Mouse (Mus musculus): ENCODE data around the gene Rnh1. TPM values are rescaled to one million over a fixed set of nuclear protein-coding genes. Genes with fewer than 3 reads are reported as not detected.

Gene Rnh1
- total and polyA plus RNA-seq, 2 experiments = 106 to 134 TPM

DNA sequence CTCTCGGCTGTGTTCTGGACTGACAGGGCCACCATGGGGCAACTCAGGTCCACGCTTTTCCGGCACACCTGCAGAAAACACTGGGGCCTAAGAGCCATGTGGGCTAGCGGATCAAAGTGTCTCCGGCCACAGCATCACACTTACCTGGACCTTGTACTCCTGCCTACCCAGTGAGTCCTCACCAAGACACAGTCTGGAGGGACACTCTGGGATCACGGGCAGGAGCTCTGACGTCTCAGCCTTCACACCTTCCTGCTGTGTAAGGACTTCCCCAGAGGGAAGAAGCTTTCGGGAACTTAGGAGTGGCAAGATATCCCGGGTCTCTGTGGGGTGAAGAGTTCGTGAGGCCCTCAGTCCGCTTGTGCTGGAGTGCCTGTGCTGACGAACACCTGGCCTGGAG is 37.5 kb upstream of the Rnh1 start:
- H3K9ac ChIP-seq (ENCODE audit: low read depth, low read length) = no peak overlapping the region
- H3K79me2 ChIP-seq (ENCODE audit: control insufficient read depth, insufficient read depth, low read length) = no peaks in the 10 kb centered on the region
- WGBS = 84% methylated on average over 12 of the region's 12 CpGs
- peaks cover 3% of the 10 kb centered on the region; the same call in 1 of the 2 replicates for H3K4me1 ChIP-seq (ENCODE audit: control insufficient read depth, insufficient read depth, low read length)
- no peak overlapping the region for H3K27ac ChIP-seq (replicated peaks; ENCODE audit: insufficient read depth, low read depth, low read length)
- DNase-seq (ENCODE audit: extremely low read depth, low read depth, low spot score) = no peak
- no peak overlapping the region for H3K4me3 ChIP-seq (ENCODE audit: insufficient read depth, low read depth, low read length)
- TF ChIP-seq CTCF (IDR thresholded peaks at IDR 0.05; ENCODE audit: low read depth, low read length) (no peak), POLR2A (IDR thresholded peaks at IDR 0.05; ENCODE audit: extremely low read depth, insufficient read depth, low read length) (no peak)
- H3K36me3 ChIP-seq (ENCODE audit: control insufficient read depth, insufficient read depth, low read length) = no peaks in the 10 kb centered on the region
- no peaks in the 10 kb centered on the region for H3K27me3 ChIP-seq (ENCODE audit: control insufficient read depth, insufficient read depth, low read length)

- no peak for TF ChIP-seq POLR2A (IDR thresholded peaks at IDR 0.05; ENCODE audit: extremely low read depth, insufficient read depth, low read length)
- no peaks in the 10 kb centered on the region for H3K36me3 ChIP-seq (ENCODE audit: control insufficient read depth, insufficient read depth, low read length)
- no peaks in the 10 kb centered on the region for H3K4me1 ChIP-seq (ENCODE audit: control insufficient read depth, insufficient read depth, low read length)
- H3K27me3 ChIP-seq (ENCODE audit: control insufficient read depth, insufficient read depth, low read length) = no peaks in the 10 kb centered on the region
- H3K4me3 ChIP-seq (ENCODE audit: insufficient read depth, low read depth, low read length) = no peak overlapping the region
- H3K79me2 ChIP-seq (ENCODE audit: control insufficient read depth, insufficient read depth, low read length) = no peaks in the 10 kb centered on the region
- WGBS = 93% methylated on average over 3 of the region's 3 CpGs
- H3K9ac ChIP-seq (ENCODE audit: low read depth, low read length) = no peak overlapping the region
- no peak overlapping the region for H3K27ac ChIP-seq (replicated peaks; ENCODE audit: insufficient read depth, low read depth, low read length)
- no peak for DNase-seq (ENCODE audit: extremely low read depth, low read depth, low spot score)
Observed at GRCm38 (mm10) chr7:141209526-141209925, 36.9 kb upstream of the Rnh1 start.

GRCm38 (mm10) chr7:141206182-141206937 is 33.7 kb upstream of the Rnh1 start:
- TF ChIP-seq CTCF (IDR thresholded peaks at IDR 0.05; ENCODE audit: low read depth, low read length) (no peak), POLR2A (IDR thresholded peaks at IDR 0.05; ENCODE audit: extremely low read depth, insufficient read depth, low read length) (no peak)
- no peaks in the 10 kb centered on the region for H3K79me2 ChIP-seq (ENCODE audit: control insufficient read depth, insufficient read depth, low read length)
- H3K27me3 ChIP-seq (ENCODE audit: control insufficient read depth, insufficient read depth, low read length) = no peaks in the 10 kb centered on the region
- H3K4me1 ChIP-seq (ENCODE audit: control insufficient read depth, insufficient read depth, low read length) = no peaks in the 10 kb centered on the region
- H3K4me3 ChIP-seq (ENCODE audit: insufficient read depth, low read depth, low read length) = no peak overlapping the region
- no peak overlapping the region for H3K9ac ChIP-seq (ENCODE audit: low read depth, low read length)
- no peaks in the 10 kb centered on the region for H3K36me3 ChIP-seq (ENCODE audit: control insufficient read depth, insufficient read depth, low read length)
- WGBS = 96% methylated on average over 18 of the region's 18 CpGs
- no peak overlapping the region for H3K27ac ChIP-seq (replicated peaks; ENCODE audit: insufficient read depth, low read depth, low read length)
- DNase-seq (ENCODE audit: extremely low read depth, low read depth, low spot score) = no peak

DNA sequence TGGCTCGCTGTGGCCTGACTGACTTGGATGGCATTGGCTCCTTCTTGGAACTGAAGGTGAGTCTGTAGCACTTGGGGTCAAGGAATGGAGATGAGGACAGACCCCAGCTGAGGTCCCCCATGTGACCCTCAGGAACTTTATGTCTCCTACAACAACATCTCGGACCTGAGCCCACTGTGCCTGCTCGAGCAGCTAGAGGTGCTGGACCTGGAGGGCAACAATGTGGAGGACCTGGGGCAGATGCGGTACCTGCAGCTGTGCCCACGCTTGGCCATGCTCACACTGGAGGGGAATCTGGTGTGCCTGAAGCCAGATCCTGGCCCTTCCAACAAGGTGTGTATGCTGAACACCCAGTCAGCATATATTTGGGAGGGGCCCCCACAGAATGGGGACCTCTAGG is 32.8 kb upstream of the Rnh1 start:
- no peak for DNase-seq (ENCODE audit: extremely low read depth, low read depth, low spot score)
- Histone ChIP-seq H3K27me3 (ENCODE audit: control insufficient read depth, insufficient read depth, low read length) (no peaks in the 10 kb centered on the region), H3K36me3 (ENCODE audit: control insufficient read depth, insufficient read depth, low read length) (no peaks in the 10 kb centered on the region), H3K4me3 (ENCODE audit: insufficient read depth, low read depth, low read length) (no peak overlapping the region), H3K9ac (ENCODE audit: low read depth, low read length) (no peak overlapping the region), H3K79me2 (ENCODE audit: control insufficient read depth, insufficient read depth, low read length) (no peaks in the 10 kb centered on the region), H3K27ac (replicated peaks; ENCODE audit: insufficient read depth, low read depth, low read length) (no peak overlapping the region), H3K4me1 (ENCODE audit: control insufficient read depth, insufficient read depth, low read length) (no peaks in the 10 kb centered on the region)
- TF ChIP-seq POLR2A (IDR thresholded peaks at IDR 0.05; ENCODE audit: extremely low read depth, insufficient read depth, low read length) (no peak), CTCF (IDR thresholded peaks at IDR 0.05; ENCODE audit: low read depth, low read length) (no peak)
- WGBS = 96% methylated on average over 5 of the region's 5 CpGs

DNA sequence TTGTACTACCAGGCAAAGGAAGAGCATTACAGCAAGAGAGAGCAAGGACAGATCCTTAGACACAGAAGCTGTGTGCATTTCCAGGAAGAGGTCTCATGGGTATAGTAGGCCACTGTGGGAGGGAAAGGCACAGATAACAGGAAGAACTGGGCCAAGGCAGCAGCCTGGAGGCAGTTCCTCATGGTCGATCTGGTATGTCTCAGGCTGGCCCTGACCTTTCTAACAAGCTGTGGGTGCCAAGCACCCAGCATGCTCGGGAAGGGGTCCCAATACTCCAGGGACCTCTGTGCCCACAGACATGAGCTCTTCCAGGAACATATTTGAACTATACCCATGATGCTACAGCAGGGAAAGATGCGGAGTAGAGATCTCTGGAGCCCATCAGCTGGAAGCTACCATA is 31.9 kb upstream of the Rnh1 start:
- no peak overlapping the region for H3K27ac ChIP-seq (replicated peaks; ENCODE audit: insufficient read depth, low read depth, low read length)

GRCm38 (mm10) chr7:141198121-141198520 is 25.5 kb upstream of the Rnh1 start:
- Histone ChIP-seq H3K4me3 (ENCODE audit: insufficient read depth, low read depth, low read length) (no peak overlapping the region), H3K27ac (replicated peaks; ENCODE audit: insufficient read depth, low read depth, low read length) (no peak overlapping the region), H3K36me3 (ENCODE audit: control insufficient read depth, insufficient read depth, low read length) (no peaks in the 10 kb centered on the region), H3K79me2 (ENCODE audit: control insufficient read depth, insufficient read depth, low read length) (no peaks in the 10 kb centered on the region), H3K27me3 (ENCODE audit: control insufficient read depth, insufficient read depth, low read length) (no peaks in the 10 kb centered on the region), H3K4me1 (ENCODE audit: control insufficient read depth, insufficient read depth, low read length) (0 out of 2 replicates have a peak, but pooled peaks cover 4% of the 10 kb centered on the region), H3K9ac (ENCODE audit: low read depth, low read length) (no peak overlapping the region)
- WGBS = 94% methylated on average over 4 of the region's 4 CpGs
- TF ChIP-seq POLR2A (IDR thresholded peaks at IDR 0.05; ENCODE audit: extremely low read depth, insufficient read depth, low read length) (no peak), CTCF (IDR thresholded peaks at IDR 0.05; ENCODE audit: low read depth, low read length) (no peak)
- no peak for DNase-seq (ENCODE audit: extremely low read depth, low read depth, low spot score)

More for the DNA sequence above, 31.9 kb upstream of the Rnh1 start:
- WGBS = 72% methylated on average over 3 of the region's 3 CpGs
- DNase-seq (ENCODE audit: extremely low read depth, low read depth, low spot score) = no peak
- no peak for TF ChIP-seq POLR2A (IDR thresholded peaks at IDR 0.05; ENCODE audit: extremely low read depth, insufficient read depth, low read length)
- TF ChIP-seq CTCF (IDR thresholded peaks at IDR 0.05; ENCODE audit: low read depth, low read length) = no peak
- H3K4me3 ChIP-seq (ENCODE audit: insufficient read depth, low read depth, low read length) = no peak overlapping the region
- no peaks in the 10 kb centered on the region for H3K36me3 ChIP-seq (ENCODE audit: control insufficient read depth, insufficient read depth, low read length)
- no peaks in the 10 kb centered on the region for H3K27me3 ChIP-seq (ENCODE audit: control insufficient read depth, insufficient read depth, low read length)
- no peak overlapping the region for H3K9ac ChIP-seq (ENCODE audit: low read depth, low read length)
- no peaks in the 10 kb centered on the region for H3K4me1 ChIP-seq (ENCODE audit: control insufficient read depth, insufficient read depth, low read length)
- H3K79me2 ChIP-seq (ENCODE audit: control insufficient read depth, insufficient read depth, low read length) = no peaks in the 10 kb centered on the region

Data from liver, adult 2 months (tissue).